Comparison of ENCODE assay signal across 15 mouse cellular contexts in the genomic region with DNA sequence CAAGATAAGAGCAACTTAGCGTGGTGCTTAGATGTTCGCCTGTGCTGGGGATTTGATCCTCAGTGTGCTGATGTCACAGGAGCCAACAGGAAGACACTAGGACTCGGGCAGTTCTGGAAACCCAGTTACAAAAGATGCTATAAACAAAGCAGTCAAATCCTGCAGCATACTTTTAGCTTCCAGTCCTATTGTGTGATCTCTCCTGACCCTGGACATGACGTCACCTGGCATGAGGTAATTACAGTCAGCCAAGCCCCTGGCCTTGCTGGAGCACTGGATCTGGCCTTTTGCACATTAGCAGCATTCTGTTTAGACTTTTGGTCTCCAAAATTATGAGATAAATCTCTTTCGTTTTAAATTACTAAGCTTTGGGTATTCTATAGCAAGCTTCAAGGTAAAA. TPM values are rescaled to one million over a fixed set of nuclear protein-coding genes. Genes with fewer than 3 reads are reported as not detected.
DNase-seq lines count a peak whose midpoint lies in the region; ATAC-seq lines count a peak whose summit lies in the region.
"Had no signal": no experiment of that assay in that cellular context is flagged by ENCODE, and none has a peak within 500 bp of the region (broad histone marks: within the 10 kb centered on the region; RNA-seq: fewer than 3 reads in every experiment).

No protein-coding gene starts in this region.

- H3K27ac ChIP-seq in heart, embryonic 12.5 days (ENCODE audit: poor library complexity, severe bottlenecking), result peak overlapping the region; percentile 17; the same call in 1 of the 2 replicates
- H3K27ac ChIP-seq: stomach, postnatal 0 days had no signal

- no peak overlapping the region for H3K4me2 ChIP-seq in heart, embryonic 12.5 days
- H3K4me2 ChIP-seq: embryonic facial prominence, embryonic 15.5 days had no signal

- H3K36me3 ChIP-seq in heart, embryonic 12.5 days, result peaks cover 4% of the 10 kb centered on the region; the same call in 1 of the 2 replicates
- H3K36me3 ChIP-seq: embryonic facial prominence, embryonic 15.5 days had no signal

- intact Hi-C loops in gastrocnemius, postnatal 14 days (cut with DNase I; ENCODE audit: low total_unique reads), result no loop called here

- H3K4me3 ChIP-seq in heart, embryonic 12.5 days, result no peak overlapping the region
- H3K4me3 ChIP-seq: embryonic facial prominence, embryonic 15.5 days; layer of hippocampus, adult 2 months had no signal

- peaks cover 47% of the 10 kb centered on the region for H3K4me1 ChIP-seq in heart, embryonic 12.5 days (replicated peaks)

- H3K9me3 ChIP-seq in heart, embryonic 12.5 days (replicated peaks), result no peaks in the 10 kb centered on the region
- H3K9me3 ChIP-seq: embryonic facial prominence, embryonic 15.5 days had no signal

- no peaks in the 10 kb centered on the region for H3K27me3 ChIP-seq in heart, embryonic 12.5 days (replicated peaks)
- H3K27me3 ChIP-seq: embryonic facial prominence, embryonic 15.5 days had no signal

- no peak overlapping the region for H3K9ac ChIP-seq in heart, embryonic 12.5 days
- H3K9ac ChIP-seq: embryonic facial prominence, embryonic 15.5 days had no signal

- peak; percentile 33 for DNase-seq in gastrocnemius, postnatal 14 days
- DNase-seq in gastrocnemius, postnatal 10 days, result no peak
- DNase-seq in retina, postnatal 1 day, result peak; percentile 18
- DNase-seq in retina, embryonic 14.5 days (ENCODE audit: low spot score), result no peak
- no peak for DNase-seq in cerebellum, postnatal 25 days
- no peak for DNase-seq in cerebellum, adult 9-10 months
- no peak for DNase-seq in frontal cortex, adult 2 months (ENCODE audit: extremely low spot score in 1 of 2, low spot score in 1 of 2)
- DNase-seq: left cerebral cortex, postnatal 4 days; right cerebral cortex, postnatal 14 days had no signal

- ATAC-seq in heart, embryonic 12.5 days (ENCODE audit: insufficient number of reproducible peaks, low FRiP score), result no peak
- ATAC-seq: CD4-positive, CD25-positive, alpha-beta regulatory T cell, adult 4 months; inflammation-experienced regulatory T-cells, adult 6 months had no signal

- WGBS in heart, embryonic 12.5 days, result 46% methylated on average over 5 of the region's 5 CpGs

RNA-seq across cellular contexts. Expression of gene Slc23a2, which starts 38.8 kb away (rescaled TPM):
- total RNA-seq in gastrocnemius, postnatal 14 days (2021), result 1 to 10 TPM; 6.2 to 7.1 TPM
- total RNA-seq in gastrocnemius, postnatal 10 days (2021), result 10 to 100 TPM in 1 of 2 experiments, 1 to 10 TPM in 1; 7.9 to 13.7 TPM
- polyA plus RNA-seq in heart, embryonic 12.5 days (2016; fragmentation: Nextera tagmentation; extraction: Ambion mirVana), result 10.1 and 12.1 TPM in 2 replicates
- polyA plus RNA-seq in frontal cortex, adult 2 months (2012; rRNA removed), result 86.7 and 98.5 TPM in 2 replicates

Comparison
In these comparisons a context has a peak if more than half of its experiments do, and no peak if none do; other contexts are left out.
1. DNase-seq: peak in gastrocnemius, postnatal 14 days (single experiment) and retina, postnatal 1 day (single experiment); none in gastrocnemius, postnatal 10 days (single experiment), retina, embryonic 14.5 days (single experiment), cerebellum, postnatal 25 days (0 of 2), cerebellum, adult 9-10 months (single experiment) and frontal cortex, adult 2 months (0 of 2).